Mouse (Mus musculus) ES-E14 (cell line): ENCODE measurements around the gene Nubp1.

Experiments used
- CHD2 ChIP-seq: IDR thresholded peaks from 2 replicates; pipeline ENCODE4 v1.6.1; 2014; ENCODE audit warnings: mild to moderate bottlenecking, low read depth, low read length, inconsistent platforms
- MAFK ChIP-seq: IDR thresholded peaks from 2 replicates; pipeline ENCODE4 v1.6.1; 2014; ENCODE audit warnings: mild to moderate bottlenecking, low read depth, low read length, inconsistent platforms; ENCODE audit not compliant: insufficient read depth
- ZC3H11A ChIP-seq: IDR thresholded peaks from 2 replicates; pipeline ENCODE4 v1.6.1; 2012; ENCODE audit warnings: low read depth, mild to moderate bottlenecking, inconsistent platforms, low read length, borderline replicate concordance

- no peak for TF ChIP-seq MAFK
- TF ChIP-seq CHD2 = no peak
- no peak for TF ChIP-seq ZC3H11A
Observed at GRCm38 (mm10) chr16:10366240-10367217, 45.2 kb upstream of the Nubp1 start.
